Comparison of ENCODE assay signal across 1 mouse cellular context in genomic region chr14:44813152-44813551, GRCm38 (mm10). TPM values are rescaled to one million over a fixed set of nuclear protein-coding genes. Genes with fewer than 3 reads are reported as not detected.
"Had no signal": no experiment of that assay in that cellular context is flagged by ENCODE, and none has a peak within 500 bp of the region (broad histone marks: within the 10 kb centered on the region; RNA-seq: fewer than 3 reads in every experiment).

No protein-coding gene starts in this region.

RNA-seq across cellular contexts. Expression of gene Ptgdr, which starts 46.0 kb away (rescaled TPM):
- total RNA-seq: neutrophil, adult 5-6 weeks had no signal
